Mouse (Mus musculus): ENCODE results near the gene Wnt5b. TPM values are rescaled to one million over a fixed set of nuclear protein-coding genes. Genes with fewer than 3 reads are reported as not detected.
A peak's percentile ranks its signal among the peaks of the same experiment; 100 is the strongest.

The Wnt5b gene
- polyA plus RNA-seq, 1 experiment from 2014 or later = 2.3 TPM

- H3K9me3 ChIP-seq = no peaks in the 10 kb centered on the region
- no peaks in the 10 kb centered on the region for H3K27me3 ChIP-seq (replicated peaks)
- H3K9ac ChIP-seq = no peak overlapping the region
- H3K4me3 ChIP-seq = no peak overlapping the region
- no peaks in the 10 kb centered on the region for H3K36me3 ChIP-seq (replicated peaks)
- WGBS = 94% methylated on average over 4 of the region's 4 CpGs
- no peaks in the 10 kb centered on the region for H3K4me1 ChIP-seq
- no peak overlapping the region for H3K4me2 ChIP-seq
- H3K27ac ChIP-seq = no peak overlapping the region
- no peak for ATAC-seq (replicated peaks)
Observed at GRCm38 (mm10) chr6:119404854-119405253, 139.3 kb downstream of the Wnt5b start.

DNA sequence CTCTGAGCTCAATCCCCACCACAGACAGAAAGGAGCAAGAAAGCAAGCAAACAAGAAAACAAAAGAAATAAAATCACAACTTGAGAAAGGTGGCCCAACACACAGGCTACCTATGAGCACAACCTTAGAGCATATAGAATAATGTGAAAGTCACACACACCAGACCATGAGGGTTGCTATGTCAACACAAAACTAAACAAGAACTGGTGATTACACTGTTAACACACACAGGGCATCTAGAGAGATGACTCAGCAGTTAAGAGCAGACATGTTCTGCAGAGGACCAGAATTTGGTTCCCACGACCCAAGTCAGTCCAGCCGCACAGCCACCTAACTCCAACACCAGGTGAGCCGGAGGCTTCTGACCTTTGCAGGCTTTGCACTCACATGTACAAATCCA lies 141.2 kb downstream of the Wnt5b start:
- no peak overlapping the region for H3K9ac ChIP-seq
- H3K4me1 ChIP-seq = no peaks in the 10 kb centered on the region
- no peak overlapping the region for H3K27ac ChIP-seq
- no peaks in the 10 kb centered on the region for H3K36me3 ChIP-seq (replicated peaks)
- H3K4me3 ChIP-seq = no peak overlapping the region
- no peak overlapping the region for H3K4me2 ChIP-seq
- 93% methylated on average over 3 of the region's 3 CpGs for WGBS
- no peak for ATAC-seq (replicated peaks)
- H3K9me3 ChIP-seq = no peaks in the 10 kb centered on the region
- no peaks in the 10 kb centered on the region for H3K27me3 ChIP-seq (replicated peaks)

GRCm38 (mm10) chr6:119401545-119402304 lies 142.4 kb downstream of the Wnt5b start:
- H3K4me1 ChIP-seq = no peaks in the 10 kb centered on the region
- no peak overlapping the region for H3K4me2 ChIP-seq
- no peak for ATAC-seq (replicated peaks)
- H3K4me3 ChIP-seq = no peak overlapping the region
- H3K9me3 ChIP-seq = no peaks in the 10 kb centered on the region
- no peaks in the 10 kb centered on the region for H3K36me3 ChIP-seq (replicated peaks)
- H3K27me3 ChIP-seq (replicated peaks) = no peaks in the 10 kb centered on the region
- no peak overlapping the region for H3K9ac ChIP-seq
- H3K27ac ChIP-seq = no peak overlapping the region
- 95% methylated on average over 8 of the region's 8 CpGs for WGBS

DNA sequence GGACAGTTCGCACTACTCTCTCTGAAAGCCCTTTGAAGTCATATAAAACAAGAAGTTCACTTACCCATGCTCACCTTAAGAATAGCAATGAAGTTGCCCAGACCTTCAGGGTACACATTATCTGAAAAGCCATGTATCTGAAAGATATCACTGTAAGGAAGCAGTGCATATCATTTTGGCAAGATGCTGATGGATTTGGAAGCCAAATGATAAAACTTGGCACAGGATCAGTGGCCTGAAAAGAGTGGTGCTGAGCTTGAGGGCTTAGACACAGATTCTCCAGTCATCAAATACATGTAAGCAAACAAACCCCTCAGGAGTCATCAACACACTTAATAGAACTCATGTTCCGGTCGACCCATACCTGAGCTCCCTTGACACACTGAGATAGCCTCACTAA lies 143.5 kb downstream of the Wnt5b start:
- WGBS = 93% methylated on average over 3 of the region's 3 CpGs
- ATAC-seq (replicated peaks) = no peak
- no peak overlapping the region for H3K9ac ChIP-seq

GRCm38 (mm10) chr6:119399371-119399770 lies 144.8 kb downstream of the Wnt5b start:
- no peaks in the 10 kb centered on the region for H3K27me3 ChIP-seq (replicated peaks)
- H3K36me3 ChIP-seq (replicated peaks) = no peaks in the 10 kb centered on the region
- 87% methylated on average over 3 of the region's 3 CpGs for WGBS
- H3K4me3 ChIP-seq = no peak overlapping the region
- no peak overlapping the region for H3K27ac ChIP-seq
- no peaks in the 10 kb centered on the region for H3K9me3 ChIP-seq
- ATAC-seq (replicated peaks) = no peak
- no peak overlapping the region for H3K9ac ChIP-seq
- no peaks in the 10 kb centered on the region for H3K4me1 ChIP-seq
- H3K4me2 ChIP-seq = no peak overlapping the region

More for the DNA sequence above, 143.5 kb downstream of the Wnt5b start:
- Histone ChIP-seq H3K27me3 (replicated peaks) (no peaks in the 10 kb centered on the region), H3K27ac (no peak overlapping the region), H3K4me3 (no peak overlapping the region), H3K9me3 (no peaks in the 10 kb centered on the region), H3K36me3 (replicated peaks) (no peaks in the 10 kb centered on the region), H3K4me1 (no peaks in the 10 kb centered on the region), H3K4me2 (no peak overlapping the region)

GRCm38 (mm10) chr6:119396309-119396634 lies 147.9 kb downstream of the Wnt5b start:
- Histone ChIP-seq H3K27ac (no peak overlapping the region), H3K4me3 (no peak overlapping the region), H3K36me3 (replicated peaks) (no peaks in the 10 kb centered on the region), H3K9me3 (no peaks in the 10 kb centered on the region), H3K27me3 (replicated peaks) (no peaks in the 10 kb centered on the region), H3K4me1 (no peaks in the 10 kb centered on the region), H3K4me2 (no peak overlapping the region), H3K9ac (no peak overlapping the region)
- WGBS = 82% methylated on average over 5 of the region's 5 CpGs
- no peak for ATAC-seq (replicated peaks)

- Histone ChIP-seq H3K4me2 (no peak overlapping the region), H3K4me1 (no peaks in the 10 kb centered on the region), H3K9ac (no peak overlapping the region), H3K36me3 (replicated peaks) (no peaks in the 10 kb centered on the region), H3K27me3 (replicated peaks) (no peaks in the 10 kb centered on the region), H3K27ac (no peak overlapping the region), H3K4me3 (no peak overlapping the region), H3K9me3 (no peaks in the 10 kb centered on the region)
- ATAC-seq (replicated peaks) = no peak
- WGBS = 84% methylated on average over 14 of the region's 14 CpGs
Observed at GRCm38 (mm10) chr6:119395421-119396308, 148.5 kb downstream of the Wnt5b start.

- peaks cover 11% of the 10 kb centered on the region for H3K4me1 ChIP-seq
- H3K9me3 ChIP-seq = no peaks in the 10 kb centered on the region
- no peaks in the 10 kb centered on the region for H3K36me3 ChIP-seq (replicated peaks)
- H3K4me2 ChIP-seq = no peak overlapping the region
- ATAC-seq (replicated peaks) = no peak
- no peak overlapping the region for H3K27ac ChIP-seq
- H3K4me3 ChIP-seq = no peak overlapping the region
- no peaks in the 10 kb centered on the region for H3K27me3 ChIP-seq (replicated peaks)
- no peak overlapping the region for H3K9ac ChIP-seq
- WGBS = 88% methylated on average over 9 of the region's 9 CpGs
Observed at GRCm38 (mm10) chr6:119392836-119393235, 151.3 kb downstream of the Wnt5b start.

DNA sequence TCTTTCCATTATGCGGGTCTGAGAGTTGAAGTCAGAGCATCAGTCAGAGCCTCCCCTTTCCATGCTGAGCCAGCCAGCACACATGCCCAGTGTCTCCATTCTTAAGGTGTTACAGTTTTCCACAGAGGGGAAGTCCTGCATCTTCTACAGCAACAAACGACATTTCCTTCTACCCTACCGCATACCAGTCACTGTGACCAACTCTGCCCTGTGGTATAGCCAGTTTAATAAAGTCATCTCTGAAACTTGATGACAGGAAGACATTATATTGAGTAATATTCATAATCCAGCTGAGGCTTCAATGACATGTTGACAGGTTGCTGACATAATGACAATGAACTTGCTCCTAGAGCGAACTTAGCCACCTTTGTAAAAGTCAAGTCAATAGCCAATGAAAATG lies 153.4 kb downstream of the Wnt5b start:
- H3K9ac ChIP-seq = no peak overlapping the region
- no peak overlapping the region for H3K4me3 ChIP-seq
- no peak overlapping the region for H3K4me2 ChIP-seq
- no peaks in the 10 kb centered on the region for H3K36me3 ChIP-seq (replicated peaks)
- 94% methylated on average over 4 of the region's 4 CpGs for WGBS
- peaks cover 29% of the 10 kb centered on the region for H3K4me1 ChIP-seq
- no peak overlapping the region for H3K27ac ChIP-seq
- no peaks in the 10 kb centered on the region for H3K27me3 ChIP-seq (replicated peaks)
- ATAC-seq (replicated peaks) = no peak
- no peaks in the 10 kb centered on the region for H3K9me3 ChIP-seq

DNA sequence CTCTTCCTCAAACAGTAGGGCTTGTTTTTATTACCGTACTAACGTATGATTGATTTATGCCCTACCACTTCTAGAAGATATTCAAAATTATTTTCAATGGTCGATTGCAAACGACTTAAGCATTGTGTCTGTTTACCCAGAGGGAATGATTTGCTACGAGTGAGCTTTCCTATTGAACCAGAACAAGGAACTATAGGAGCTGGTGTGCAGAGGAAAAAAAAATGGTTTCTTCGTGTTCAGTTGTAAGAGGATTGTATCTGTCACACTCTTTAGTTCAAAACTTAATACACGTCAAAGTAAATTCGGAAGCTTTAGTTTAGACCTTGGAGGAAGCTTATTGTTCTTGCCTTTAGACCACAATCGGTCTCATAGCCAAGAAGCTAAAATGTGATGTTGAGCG lies 155.1 kb downstream of the Wnt5b start:
- H3K27ac ChIP-seq = peak overlapping the region; percentile 95
- no peaks in the 10 kb centered on the region for H3K27me3 ChIP-seq (replicated peaks)
- H3K4me1 ChIP-seq = peaks cover 33% of the 10 kb centered on the region
- peak overlapping the region; percentile 90 for H3K4me3 ChIP-seq
- no peaks in the 10 kb centered on the region for H3K36me3 ChIP-seq (replicated peaks)
- 15% methylated on average over 10 of the region's 10 CpGs for WGBS
- peak overlapping the region; percentile 63 for H3K9ac ChIP-seq
- peak overlapping the region; percentile 57 for H3K4me2 ChIP-seq
- peak; percentile 35 for ATAC-seq (replicated peaks)
- no peaks in the 10 kb centered on the region for H3K9me3 ChIP-seq

DNA sequence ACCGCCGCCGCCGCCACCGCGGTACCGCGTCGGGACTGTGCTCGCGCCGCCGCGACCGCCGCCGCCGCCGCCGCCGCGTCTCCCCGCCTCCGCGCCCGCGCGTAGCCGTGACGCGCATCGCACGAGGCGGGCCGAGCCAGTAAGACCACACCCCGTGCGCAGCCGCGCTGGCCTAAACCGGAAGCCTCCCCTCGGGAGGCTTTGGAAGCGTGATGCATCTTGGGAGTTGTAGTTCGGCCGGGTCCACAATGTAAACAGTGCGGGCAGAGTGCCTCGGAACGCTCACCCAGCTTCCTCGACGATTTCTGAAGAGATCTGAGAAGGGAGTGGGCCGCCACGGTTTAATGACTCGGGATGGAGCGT lies 155.5 kb downstream of the Wnt5b start:
- under 1% methylated on average over 48 of the region's 53 CpGs for WGBS

GRCm38 (mm10) chr6:119387801-119388649 lies 156.1 kb downstream of the Wnt5b start:
- WGBS = 3% methylated on average over 44 of the region's 76 CpGs
- Histone ChIP-seq H3K4me2 (peak overlapping the region; percentile 80), H3K27me3 (replicated peaks) (no peaks in the 10 kb centered on the region), H3K9me3 (no peaks in the 10 kb centered on the region), H3K36me3 (replicated peaks) (no peaks in the 10 kb centered on the region), H3K9ac (peak overlapping the region; percentile 83), H3K4me1 (peaks cover 33% of the 10 kb centered on the region), H3K27ac (peak overlapping the region; percentile 95), H3K4me3 (peak overlapping the region; percentile 90)
- ATAC-seq (replicated peaks) = peak; percentile 89

More for the DNA sequence above, 155.5 kb downstream of the Wnt5b start:
- Histone ChIP-seq H3K9ac (peak overlapping the region; percentile 83), H3K27ac (peak overlapping the region; percentile 95), H3K9me3 (no peaks in the 10 kb centered on the region), H3K36me3 (replicated peaks) (no peaks in the 10 kb centered on the region), H3K4me2 (peak overlapping the region; percentile 80), H3K27me3 (replicated peaks) (no peaks in the 10 kb centered on the region), H3K4me1 (peaks cover 33% of the 10 kb centered on the region), H3K4me3 (peak overlapping the region; percentile 90)
- peak; percentile 99 for ATAC-seq (replicated peaks)
